Mouse (Mus musculus) MN1 (cell line): ENCODE data around the gene Smox.
"Not testable (repeated sequence)": the region's sequence is repeated elsewhere in the genome, so short reads cannot be mapped to it uniquely, and the experiment has no call there.

Experiments used
- DNase-seq: peaks from one replicate; pipeline ENCODE4 v3.0.0-alpha.2; 2016; ENCODE audit warnings: low spot score

Gene Smox

DNA sequence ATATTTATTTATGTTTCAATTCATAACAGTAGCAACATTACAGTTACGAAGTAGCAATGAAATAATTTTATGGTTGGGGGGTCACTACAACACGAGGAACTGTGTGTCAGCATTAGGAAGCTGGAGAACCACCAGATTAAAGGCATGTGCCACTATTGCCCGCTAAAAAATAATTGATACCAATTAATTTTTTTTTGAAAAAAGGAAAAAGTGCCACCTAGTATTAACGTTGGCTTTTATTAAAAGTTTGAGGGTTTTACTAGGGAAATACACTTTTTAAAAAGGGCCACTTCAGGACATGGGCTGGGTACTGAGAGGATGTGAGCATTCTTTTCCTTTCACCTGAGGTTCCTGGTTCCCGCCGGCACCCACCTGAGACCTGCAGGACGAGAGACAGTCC, at the start of gene Smox:
Gene Smox, plus strand, starts transcription at position 301 of the 400 bp plus-strand sequence.
- DNase-seq = no peak

DNA sequence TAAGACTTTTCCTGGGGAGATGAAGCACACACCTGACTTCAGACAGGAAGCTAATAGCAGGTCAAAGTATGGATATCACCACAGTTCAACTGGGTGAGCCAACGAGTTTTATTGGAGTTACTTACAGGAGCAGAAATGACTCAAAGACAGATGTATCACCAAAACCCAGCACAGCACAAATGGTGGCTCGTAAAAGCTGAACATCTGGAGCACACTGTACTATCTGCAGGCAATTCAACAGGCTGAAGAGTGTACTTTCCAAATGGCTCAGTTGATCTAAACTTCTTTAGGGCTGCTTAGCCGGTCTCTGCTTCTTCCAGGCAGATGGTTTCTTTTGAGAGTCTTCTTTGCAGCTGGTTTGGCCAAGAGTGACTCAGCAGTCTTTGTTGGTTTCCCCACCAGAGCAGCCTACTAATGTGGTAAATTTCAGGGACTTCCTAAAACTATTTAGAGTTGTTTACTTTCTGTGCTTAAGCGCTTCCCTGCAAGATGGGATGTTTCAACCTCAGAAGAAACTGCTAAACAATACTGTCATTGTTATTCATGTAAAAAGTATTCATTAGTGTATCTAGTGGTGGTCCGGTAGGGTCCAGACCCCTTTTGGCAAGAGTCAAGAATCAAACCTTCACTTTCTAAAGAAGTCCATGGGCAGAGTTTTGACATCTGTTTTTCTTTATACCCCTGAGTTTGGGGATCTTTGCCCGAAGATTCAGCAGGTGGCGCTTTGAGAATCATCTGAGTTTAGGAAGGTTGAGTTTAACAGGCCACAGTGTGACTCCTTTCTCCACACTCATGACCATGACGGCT, 48.0 kb upstream of the Smox start:
- DNase-seq = no peak

DNA sequence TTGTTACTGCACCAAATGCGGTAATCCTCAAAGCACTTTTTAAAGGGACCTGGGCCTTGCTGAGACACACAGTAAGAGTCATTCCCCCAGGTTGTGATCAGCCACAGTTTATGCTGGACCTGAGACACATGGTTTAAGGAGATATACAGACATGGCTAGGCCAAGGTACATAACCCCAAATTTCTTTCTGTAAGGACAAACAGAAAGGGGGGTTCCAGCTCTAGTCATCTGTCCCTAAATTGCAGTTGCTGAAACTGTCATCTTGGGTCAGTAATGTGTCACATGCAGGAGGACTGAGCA, 47.5 kb upstream of the Smox start:
- DNase-seq = no peak

DNA sequence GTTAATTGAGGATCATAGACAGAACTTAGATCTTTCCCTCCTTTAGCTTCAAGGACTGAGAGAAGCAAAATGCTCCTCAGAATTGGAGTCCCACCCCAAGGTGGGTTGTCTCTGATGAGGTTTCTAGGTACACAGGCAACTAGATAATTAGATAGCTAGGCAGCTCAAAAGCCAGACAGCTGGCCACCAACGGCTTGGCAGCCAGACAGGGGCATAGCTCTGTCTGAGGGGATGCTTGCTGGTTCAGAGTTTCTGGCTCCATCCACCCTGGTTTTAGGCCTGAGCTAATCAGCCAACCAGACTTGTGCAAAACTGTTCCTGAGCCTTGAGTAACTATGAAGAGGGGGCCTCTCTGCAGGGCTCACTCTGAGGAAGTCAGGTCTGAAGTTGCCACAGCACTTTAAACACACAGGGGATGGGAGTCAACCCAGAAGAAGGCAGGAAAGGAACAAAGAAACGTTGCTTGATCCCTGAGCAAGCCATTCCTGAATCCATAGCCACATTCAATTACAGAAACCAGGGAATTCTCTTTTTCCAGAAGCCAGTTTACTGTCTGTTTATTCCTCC, 44.8 kb upstream of the Smox start:
- DNase-seq = no peak

DNA sequence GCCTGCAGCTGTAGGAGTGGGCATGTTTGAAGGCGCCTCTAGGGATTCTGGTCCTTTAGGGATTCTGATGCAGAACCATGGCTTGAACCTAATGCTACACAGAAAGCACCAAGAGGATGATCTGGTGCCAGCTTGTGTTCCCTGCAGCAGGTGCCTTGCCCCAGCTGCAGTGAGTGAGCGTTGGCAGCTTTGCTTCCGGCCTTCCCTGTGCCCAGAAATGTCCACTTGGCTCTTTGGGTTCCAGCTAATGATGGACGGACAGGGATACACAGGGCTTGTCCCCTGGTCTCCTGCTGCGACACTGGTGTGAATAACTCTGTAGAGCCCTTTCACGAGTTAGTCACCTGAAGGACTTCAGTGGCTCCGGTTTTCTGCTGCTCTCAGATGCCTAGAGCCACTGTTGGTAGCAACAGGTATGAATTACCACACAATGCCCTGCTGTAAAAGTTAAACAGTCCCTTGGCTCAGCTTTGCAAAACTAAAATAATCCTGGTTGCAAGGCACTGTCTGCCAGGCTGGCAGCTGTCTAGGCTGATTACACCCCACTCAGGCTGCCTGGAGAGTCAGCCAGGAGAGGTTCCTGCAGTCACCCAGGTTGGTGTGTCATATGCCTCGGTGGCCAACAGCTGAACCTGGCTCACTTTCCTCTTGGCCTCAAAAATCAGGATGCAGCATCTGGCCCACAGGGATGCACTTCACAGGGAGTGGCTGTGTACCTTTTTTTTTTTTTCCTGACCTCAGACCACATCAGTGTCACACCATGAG, 43.5 kb upstream of the Smox start:
- no peak for DNase-seq

DNA sequence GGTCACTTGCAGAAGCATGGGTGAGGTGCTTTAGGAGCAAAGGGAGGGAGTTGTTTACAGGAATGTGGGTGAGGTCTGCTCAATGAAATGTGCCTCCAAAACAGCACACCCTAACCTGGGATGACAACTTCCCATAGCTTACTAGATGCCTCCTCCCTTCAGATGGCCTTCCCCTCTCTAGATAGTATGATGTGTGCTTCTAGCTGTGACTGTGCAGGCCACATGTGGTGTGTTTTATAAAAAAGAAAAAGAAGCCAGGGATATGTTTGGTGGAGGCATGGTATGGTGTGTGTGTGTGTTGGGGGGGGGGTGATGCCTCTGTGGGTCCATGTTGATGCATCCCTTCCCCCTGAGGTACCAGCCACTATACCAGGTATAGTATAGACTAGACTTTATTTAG, 42.9 kb upstream of the Smox start:
- no peak for DNase-seq

DNA sequence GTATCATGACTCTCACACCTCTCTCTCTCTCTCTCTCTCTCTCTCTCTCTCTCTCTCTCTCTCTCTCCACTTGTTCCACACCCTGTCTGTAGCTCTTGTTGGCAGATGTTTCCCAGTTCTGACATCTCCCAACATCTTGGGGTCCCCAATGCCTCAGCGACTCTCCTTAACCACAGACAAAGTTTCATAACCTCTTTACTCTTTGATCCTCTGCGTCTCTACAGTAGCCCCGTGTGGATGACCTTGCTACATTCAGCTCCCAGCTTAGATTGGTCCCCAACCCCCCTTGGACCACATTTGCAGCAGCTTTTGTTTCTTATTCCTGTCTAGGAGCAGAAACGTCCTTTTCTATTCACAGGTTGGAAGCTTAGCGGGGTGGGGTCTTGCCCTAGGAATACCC, 41.6 kb upstream of the Smox start:
- DNase-seq = no peak

DNA sequence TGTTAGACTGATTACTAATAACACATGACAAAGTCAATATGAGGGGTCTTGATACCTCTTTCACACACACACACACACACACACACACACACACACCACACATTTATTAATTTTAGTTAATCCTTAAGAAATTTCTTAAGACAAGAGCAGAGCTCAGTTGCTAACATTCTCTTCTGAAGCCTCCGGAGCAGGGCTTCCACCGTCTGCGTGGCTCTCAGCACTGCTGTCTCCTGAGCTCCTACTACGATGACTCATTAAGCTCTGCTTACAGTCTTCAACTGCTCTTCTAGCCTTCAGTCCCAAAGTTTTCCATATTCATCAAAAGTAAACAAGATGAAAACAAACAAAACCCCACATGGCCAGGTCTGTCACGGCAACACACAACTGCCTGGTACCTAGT, 40.8 kb upstream of the Smox start:
- no peak for DNase-seq

DNA sequence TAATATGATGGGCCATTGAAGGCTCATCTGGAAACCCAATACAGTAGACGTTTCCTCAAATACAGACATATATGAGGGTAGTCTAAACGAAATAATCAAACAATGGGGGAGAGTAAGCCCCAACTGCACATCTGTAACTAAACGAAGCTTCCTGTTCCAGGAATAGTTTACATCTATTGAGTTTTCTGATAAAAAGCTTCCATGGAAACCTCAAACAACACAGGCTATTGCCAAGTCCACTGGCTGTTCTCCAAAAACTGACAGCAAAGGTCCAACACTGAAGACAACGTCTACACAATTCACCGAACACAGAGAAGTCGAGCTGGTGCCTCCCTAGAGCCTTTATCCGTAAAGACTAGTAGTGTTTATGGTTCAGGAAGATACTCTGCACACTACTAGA, 33.6 kb upstream of the Smox start:
- DNase-seq = no peak

DNA sequence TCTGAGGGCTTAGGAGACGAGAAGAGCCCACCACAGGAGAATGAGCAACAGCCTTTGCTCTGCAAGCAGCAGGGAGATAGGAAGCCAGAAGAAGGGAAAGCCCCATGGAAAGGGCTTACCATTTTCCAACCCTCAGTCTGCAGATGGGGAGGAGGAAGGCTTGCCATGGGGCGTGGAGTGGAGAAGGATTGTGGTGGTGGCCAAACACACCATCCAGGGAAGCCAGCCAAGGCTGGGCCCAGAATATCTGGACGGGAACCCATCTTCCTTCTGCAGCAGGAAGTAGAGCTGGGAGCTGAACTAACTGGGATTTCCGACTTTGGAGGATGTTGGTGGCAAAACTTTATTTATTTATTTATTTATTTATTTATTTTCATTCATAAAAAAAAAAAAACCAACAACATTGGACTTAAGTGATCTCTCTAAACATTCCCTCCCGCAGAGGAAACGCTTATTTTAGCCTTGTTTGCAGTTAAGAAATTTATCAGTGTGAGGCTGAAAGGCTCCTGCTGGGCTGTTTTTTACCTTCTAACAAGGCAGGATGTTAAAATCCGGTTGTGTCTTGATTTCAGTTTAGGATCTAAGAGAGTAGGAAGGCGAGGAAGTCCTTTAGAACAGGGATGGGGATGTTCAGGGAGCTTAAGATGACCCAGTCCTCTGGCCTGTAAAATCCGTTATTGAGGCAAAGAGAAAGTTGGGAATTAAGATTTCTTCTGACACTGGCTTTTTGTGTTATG, 30.2 kb upstream of the Smox start:
- no peak for DNase-seq

DNA sequence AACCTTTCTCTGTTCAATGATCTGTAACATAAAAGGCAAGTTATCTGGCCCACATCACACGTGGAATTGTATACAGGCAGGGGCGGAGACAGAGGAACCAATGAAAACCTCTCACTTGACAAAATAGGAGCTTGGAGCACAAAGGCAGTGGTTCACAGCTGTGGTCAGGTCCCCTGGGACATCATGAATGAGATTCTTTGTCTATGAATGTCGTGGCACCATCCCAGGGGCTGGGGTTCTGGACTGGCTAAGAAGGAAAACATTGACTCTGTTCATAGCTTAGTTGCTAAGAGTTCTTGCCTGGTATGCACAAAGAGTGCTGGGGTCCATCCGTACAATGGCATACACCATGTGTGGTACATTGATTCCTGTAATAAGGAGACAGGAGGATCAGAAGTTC, 28.3 kb upstream of the Smox start:
- no peak for DNase-seq

DNA sequence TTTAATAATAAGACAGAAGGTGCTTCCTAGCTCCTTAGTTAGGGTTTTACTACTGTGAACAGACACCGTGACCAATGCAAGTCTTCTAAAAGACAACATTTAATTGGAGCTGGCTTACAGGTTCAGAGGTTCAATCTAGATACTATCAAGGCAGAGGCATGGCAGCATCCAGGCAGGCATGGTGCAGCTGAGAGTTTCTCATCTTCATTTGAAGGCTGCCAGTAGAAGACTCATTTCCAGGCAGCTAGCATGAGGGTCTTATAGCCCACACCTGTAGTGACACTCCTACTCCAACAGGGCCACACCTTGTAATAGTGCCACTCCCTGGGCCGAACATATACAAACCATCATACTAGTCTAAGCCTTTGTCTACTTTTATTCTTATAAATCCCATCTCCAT, 27.1 kb upstream of the Smox start:
- no peak for DNase-seq

DNA sequence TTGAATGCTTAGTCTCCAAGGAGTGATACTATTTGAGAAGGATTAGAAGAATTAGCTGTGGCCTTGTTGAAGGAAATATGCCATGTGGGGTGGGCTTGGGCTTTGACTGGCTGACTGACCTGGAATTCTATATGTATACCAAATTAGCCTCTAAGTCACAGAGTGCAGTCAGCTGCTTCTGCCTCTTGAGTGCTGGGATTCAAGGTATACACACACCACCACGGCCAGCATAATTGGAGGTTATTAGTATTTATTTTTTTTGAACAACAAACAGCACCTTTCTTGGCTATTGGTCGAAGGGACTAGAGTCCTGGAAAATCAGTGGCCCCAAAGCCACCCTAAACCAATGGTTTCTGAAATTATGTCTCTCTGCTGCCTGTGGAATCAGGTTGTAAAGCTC, 24.6 kb upstream of the Smox start:
- DNase-seq = no peak

DNA sequence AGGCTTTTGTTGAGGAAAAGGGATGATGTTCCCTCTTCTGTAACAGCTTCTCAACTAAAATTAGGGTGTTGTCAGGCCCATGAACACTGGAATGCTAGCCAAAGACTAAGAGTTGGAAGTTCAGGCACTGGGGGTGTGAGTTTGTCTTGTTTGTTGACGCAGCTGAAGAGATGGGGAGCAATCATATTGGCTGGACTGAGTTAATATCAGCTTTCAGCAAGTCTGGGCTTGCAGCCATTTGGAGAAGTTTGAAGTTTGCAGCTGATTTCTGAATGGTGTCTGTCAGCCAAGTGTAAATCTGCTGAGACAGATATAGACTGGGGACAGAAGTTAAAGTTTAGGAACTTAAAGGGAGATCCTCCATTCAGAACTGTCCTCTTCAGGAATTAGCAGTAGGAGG, 21.4 kb upstream of the Smox start:
- DNase-seq = no peak

DNA sequence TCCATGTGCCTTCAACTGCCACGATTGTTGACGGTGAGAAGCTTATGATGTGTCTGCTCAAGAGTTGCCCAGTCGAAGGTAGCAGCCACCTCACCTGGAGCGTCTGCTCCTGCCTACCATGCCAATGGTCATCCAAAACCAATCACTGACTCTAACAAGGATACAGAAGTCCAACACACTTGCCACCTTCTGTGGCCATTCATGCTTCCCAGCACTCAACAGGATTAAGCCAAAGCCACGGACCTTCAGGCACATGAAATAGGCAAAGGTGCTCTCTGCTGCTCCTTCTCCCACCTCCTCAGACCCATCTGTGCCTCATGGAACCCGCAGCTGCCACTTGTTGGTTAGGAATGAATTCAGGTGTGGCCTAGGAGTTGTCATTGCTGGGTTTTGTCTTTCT, 17.5 kb upstream of the Smox start:
- no peak for DNase-seq

DNA sequence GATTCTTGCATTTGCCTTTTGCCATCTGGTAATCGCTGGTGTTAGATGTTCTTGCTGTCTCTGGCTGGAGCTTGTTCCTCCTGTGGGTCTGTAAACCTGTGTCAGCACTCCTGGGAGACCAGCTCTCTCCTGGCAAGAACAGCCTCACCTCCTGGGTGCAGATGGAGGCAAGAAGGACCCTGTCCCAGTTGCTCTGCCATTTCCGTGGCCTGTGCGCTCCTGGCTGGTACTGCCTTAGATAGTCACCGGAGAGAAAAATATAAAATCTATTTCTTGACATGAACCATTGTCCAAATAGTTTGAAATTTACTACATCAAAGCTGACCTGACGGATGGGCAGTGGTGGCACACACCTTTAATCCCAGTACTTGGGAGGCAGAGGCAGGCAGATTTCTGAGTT, 14.2 kb upstream of the Smox start:
- not testable (repeated sequence) for DNase-seq

DNA sequence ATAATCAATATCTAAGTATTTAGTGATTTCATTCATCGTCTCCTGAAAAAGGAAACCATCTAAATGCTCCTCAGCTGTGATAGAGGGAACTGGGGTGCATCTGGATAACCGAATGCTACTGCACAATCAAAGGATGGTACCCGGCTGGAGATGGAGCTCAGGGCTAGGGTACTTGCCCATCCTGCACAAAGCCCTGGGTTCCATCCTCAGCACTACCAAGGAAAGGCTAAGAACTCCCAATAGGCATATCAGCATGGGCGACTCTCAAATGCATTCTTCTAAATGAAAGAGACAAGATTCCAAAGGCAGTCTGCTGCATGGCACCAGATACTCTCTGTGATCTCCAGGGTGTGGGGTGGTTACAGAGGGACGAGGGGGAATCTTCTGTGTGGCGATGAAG, 13.4 kb upstream of the Smox start:
- DNase-seq = no peak

DNA sequence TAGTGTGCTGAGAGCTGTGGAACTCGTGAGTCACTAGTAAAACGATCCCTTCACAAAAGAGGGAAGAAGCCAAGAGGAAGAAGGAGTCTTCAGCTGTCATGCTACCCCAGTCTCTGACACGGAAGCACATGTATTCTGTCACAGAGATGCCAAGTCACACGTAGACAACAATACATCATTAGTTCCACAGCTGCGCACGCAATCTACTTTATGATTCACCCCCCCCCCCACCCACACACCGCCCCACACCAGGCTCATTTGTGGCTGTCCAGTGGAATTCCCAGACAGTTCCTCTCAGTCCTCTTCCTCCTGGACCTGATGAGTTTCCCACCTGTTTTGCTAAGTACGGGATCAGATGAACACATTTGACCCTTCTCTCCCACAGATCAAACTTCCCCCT, 12.9 kb upstream of the Smox start:
- DNase-seq = no peak

DNA sequence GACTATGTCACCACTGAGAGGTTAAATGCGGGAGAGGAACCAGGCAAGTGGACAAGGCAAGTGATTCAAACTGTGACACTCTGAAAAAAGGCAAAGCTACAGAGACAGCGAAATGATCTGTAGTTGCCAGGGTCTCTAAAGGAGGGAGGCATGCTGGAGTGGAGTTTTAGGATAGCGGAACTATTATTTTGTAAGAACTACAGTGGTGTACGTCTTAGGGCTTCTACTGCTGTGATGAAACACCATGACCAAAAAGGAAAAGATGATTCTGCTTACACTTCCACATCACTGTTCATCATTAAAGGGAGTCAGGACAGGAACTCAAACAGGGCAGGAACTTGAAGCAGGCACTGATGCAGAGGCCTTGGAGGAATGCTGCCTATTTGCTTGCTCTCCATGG, 12.4 kb upstream of the Smox start:
- no peak for DNase-seq

DNA sequence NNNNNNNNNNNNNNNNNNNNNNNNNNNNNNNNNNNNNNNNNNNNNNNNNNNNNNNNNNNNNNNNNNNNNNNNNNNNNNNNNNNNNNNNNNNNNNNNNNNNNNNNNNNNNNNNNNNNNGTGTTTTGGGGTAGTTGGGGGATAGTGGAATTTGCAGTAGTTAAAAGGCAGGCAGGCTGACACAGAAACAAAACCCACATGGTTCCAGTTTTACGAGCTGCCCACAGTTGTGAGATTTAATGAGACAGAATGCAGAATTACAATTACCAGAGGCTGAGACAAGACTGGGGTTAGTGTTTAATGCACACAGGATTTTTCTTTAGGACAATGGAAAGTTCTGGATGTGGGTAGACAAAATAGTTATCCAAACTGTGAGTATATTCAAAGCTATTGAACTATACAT, 9.6 kb upstream of the Smox start:
- no peak for DNase-seq

DNA sequence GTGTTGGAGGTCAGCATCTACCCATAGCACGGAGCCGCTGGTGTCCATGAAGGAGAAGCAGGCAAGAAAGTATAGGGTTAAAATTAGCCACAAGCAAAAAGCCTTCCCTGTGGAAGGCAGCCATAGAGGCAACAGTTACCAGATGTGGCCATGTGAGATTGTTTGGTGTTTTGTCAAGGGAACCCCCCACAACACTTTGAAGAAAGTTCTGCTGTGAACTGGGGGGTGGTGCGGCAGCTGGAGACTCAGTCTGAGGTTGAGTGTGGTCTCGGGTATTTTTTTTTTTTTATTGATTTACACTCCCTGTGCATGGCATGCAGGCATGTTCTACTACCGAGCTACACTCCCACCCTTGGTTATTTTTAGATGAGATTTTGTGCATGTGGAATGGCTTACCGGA, 8.8 kb upstream of the Smox start:
- DNase-seq = no peak

DNA sequence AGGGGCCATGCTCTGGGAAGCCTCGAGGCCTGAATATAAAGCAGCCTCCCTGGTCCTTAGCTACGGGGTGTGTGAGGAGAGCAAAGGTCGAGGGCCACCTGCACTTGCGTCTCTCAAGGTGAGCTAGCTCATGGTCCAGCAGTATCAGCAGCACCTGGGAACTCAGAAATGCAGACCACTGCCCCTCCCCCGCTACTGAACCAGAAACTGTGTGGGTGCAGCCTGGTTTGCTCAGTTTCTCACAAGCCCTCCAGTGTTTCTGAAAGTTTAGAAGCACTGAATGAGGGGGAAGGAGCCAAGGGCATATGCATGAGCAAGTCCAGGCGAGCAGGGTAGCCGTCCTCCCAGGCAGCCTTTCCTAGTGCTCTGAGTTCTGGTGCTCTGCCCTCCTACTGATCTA, 7.7 kb upstream of the Smox start:
- no peak for DNase-seq

DNA sequence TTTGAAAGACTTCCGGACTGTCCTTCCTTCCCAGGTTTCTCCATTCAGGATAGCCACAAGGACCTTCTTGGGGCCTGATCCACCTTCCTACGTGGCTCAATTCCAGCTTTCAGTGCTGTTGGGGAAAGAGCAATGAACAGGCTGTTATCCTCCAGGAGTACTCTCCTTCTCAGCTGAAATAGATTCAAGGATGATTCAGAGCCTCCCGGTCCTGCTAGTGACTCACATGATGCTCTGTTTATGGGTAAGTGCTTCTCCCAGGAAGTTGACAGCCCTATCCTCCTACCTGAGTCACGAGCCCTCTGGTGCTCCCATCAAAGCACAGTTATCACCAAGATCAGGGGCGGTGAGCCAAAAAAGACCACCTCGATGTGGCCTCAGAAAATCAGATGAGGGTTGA, 7.1 kb upstream of the Smox start:
- no peak for DNase-seq
